Mouse (Mus musculus): ENCODE measurements around the gene Hoxc4. TPM values are rescaled to one million over a fixed set of nuclear protein-coding genes. Genes with fewer than 3 reads are reported as not detected.

Gene Hoxc4
- total and polyA plus RNA-seq, 2 experiments from 2014 or later: 13.1 to 33.0 TPM

DNA sequence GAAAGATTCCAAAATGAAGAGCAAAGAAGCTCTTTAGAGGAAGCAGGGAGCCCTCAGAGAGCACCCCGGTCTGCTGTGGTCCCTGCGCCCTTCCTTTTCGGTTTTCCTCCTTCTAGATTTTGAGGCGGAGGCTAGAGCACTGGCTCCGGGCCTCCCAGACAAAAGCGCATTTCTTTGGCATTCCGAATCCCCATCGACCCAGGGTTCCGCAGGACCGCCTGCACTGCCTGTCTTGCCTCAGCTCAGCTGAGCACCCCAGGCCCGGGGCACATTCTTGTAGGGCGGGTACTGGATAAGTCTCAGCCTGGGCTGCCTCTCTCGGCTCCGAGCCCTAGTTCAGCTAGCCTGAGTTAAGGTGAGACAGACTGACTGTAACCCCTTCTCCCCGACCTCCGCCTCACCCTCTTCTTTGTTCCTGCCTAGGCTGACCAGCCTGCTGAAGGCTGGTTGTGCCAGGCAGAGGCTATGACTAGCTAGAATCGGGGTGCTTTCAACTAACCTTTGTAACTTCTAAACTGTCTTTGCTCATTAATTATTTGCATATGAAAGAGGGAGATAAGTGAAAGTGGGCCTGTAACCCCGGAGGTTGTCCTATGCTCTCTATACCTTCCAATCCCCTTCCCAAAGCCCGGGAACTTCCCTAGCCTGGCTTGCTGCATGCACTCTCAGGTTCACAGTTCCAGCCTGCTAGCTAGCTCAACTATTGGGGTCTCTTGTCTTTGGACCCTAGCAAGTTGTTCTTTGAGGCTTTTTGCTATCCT is 3.1 kb upstream of the Hoxc4 start:
- peak overlapping the region; percentile 57 for H3K4me2 ChIP-seq (ENCODE audit: low read depth, low read length)
- WGBS: 3% methylated on average over 19 of the region's 19 CpGs
- no peak for DNase-seq (ENCODE audit: low spot score)
- no peaks in the 10 kb centered on the region for H3K4me1 ChIP-seq (ENCODE audit: insufficient read depth, low read length)
- peak overlapping the region; percentile 27; the same call in 1 of the 2 replicates for H3K4me3 ChIP-seq (ENCODE audit: low read length)
- peaks cover 97% of the 10 kb centered on the region for H3K27me3 ChIP-seq (ENCODE audit: insufficient read depth, low read length)
- no peak for ATAC-seq
- no peak overlapping the region for H3K27ac ChIP-seq
- H3K36me3 ChIP-seq (ENCODE audit: insufficient read depth, low read length): no peaks in the 10 kb centered on the region
- no peak for TF ChIP-seq CTCF (IDR thresholded peaks at IDR 0.05; ENCODE audit: low read depth)
- peak overlapping the region; percentile 33; the same call in 1 of the 2 replicates for H3K9ac ChIP-seq (replicated peaks; ENCODE audit: low read length)
- H3K9me3 ChIP-seq (ENCODE audit: low read length): no peaks in the 10 kb centered on the region

- TF ChIP-seq CTCF (IDR thresholded peaks at IDR 0.05; ENCODE audit: low read depth): no peak
- Histone ChIP-seq H3K36me3 (ENCODE audit: insufficient read depth, low read length) (no peaks in the 10 kb centered on the region), H3K4me2 (ENCODE audit: low read depth, low read length) (peak overlapping the region; percentile 23; the same call in 1 of the 2 replicates), H3K9ac (replicated peaks; ENCODE audit: low read length) (no peak overlapping the region), H3K4me3 (ENCODE audit: low read length) (no peak overlapping the region), H3K4me1 (ENCODE audit: insufficient read depth, low read length) (no peaks in the 10 kb centered on the region), H3K27ac (no peak overlapping the region), H3K9me3 (ENCODE audit: low read length) (no peaks in the 10 kb centered on the region), H3K27me3 (ENCODE audit: insufficient read depth, low read length) (peaks cover 97% of the 10 kb centered on the region)
- DNase-seq (ENCODE audit: low spot score) (no peak), ATAC-seq (no peak)
- 2% methylated on average over 8 of the region's 8 CpGs for WGBS
Observed at GRCm38 (mm10) chr15:103020899-103021418, 2.2 kb downstream of the Hoxc4 start.

- Histone ChIP-seq H3K9me3 (ENCODE audit: low read length) (no peaks in the 10 kb centered on the region), H3K27ac (no peak overlapping the region), H3K4me2 (ENCODE audit: low read depth, low read length) (peak overlapping the region; percentile 23; the same call in 1 of the 2 replicates), H3K4me1 (ENCODE audit: insufficient read depth, low read length) (no peaks in the 10 kb centered on the region), H3K27me3 (ENCODE audit: insufficient read depth, low read length) (peaks cover 97% of the 10 kb centered on the region), H3K9ac (replicated peaks; ENCODE audit: low read length) (no peak overlapping the region), H3K4me3 (ENCODE audit: low read length) (no peak overlapping the region), H3K36me3 (ENCODE audit: insufficient read depth, low read length) (no peaks in the 10 kb centered on the region)
- 10% methylated on average over 8 of the region's 8 CpGs for WGBS
- DNase-seq (ENCODE audit: low spot score) (no peak), ATAC-seq (no peak)
- TF ChIP-seq CTCF (IDR thresholded peaks at IDR 0.05; ENCODE audit: low read depth): no peak
Observed at GRCm38 (mm10) chr15:103021544-103021943, 2.8 kb downstream of the Hoxc4 start.

DNA sequence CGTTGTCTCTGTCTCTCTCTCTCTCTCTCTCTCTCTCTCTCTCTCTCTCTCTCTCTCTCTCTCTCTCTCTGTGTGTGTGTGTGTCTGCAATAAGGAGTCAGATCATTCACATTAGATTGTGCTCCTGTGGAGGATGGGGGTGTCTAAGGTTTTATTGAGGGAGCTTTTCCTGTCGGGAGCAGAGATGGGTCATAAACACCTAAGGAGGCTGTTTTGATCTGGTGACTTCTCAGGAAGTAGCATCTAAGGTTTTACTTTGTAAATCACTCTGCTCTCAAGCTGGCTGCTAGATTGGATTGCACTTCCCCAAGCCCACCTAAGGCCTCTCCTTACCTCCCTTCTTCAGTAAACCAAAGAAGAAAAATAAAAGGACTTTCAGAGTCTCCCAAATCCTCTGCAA is 5.4 kb downstream of the Hoxc4 start:
- DNase-seq (ENCODE audit: low spot score) (no peak), ATAC-seq (no peak)
- H3K27me3 ChIP-seq (ENCODE audit: insufficient read depth, low read length): peaks cover 96% of the 10 kb centered on the region
- H3K4me1 ChIP-seq (ENCODE audit: insufficient read depth, low read length): no peaks in the 10 kb centered on the region
- H3K4me3 ChIP-seq (ENCODE audit: low read length): no peak overlapping the region
- H3K9ac ChIP-seq (replicated peaks; ENCODE audit: low read length): no peak overlapping the region
- WGBS: 7% methylated on average over 2 of the region's 2 CpGs
- H3K27ac ChIP-seq: no peak overlapping the region
- H3K36me3 ChIP-seq (ENCODE audit: insufficient read depth, low read length): no peaks in the 10 kb centered on the region
- H3K9me3 ChIP-seq (ENCODE audit: low read length): no peaks in the 10 kb centered on the region
- no peak overlapping the region for H3K4me2 ChIP-seq (ENCODE audit: low read depth, low read length)
- no peak for TF ChIP-seq CTCF (IDR thresholded peaks at IDR 0.05; ENCODE audit: low read depth)

DNA sequence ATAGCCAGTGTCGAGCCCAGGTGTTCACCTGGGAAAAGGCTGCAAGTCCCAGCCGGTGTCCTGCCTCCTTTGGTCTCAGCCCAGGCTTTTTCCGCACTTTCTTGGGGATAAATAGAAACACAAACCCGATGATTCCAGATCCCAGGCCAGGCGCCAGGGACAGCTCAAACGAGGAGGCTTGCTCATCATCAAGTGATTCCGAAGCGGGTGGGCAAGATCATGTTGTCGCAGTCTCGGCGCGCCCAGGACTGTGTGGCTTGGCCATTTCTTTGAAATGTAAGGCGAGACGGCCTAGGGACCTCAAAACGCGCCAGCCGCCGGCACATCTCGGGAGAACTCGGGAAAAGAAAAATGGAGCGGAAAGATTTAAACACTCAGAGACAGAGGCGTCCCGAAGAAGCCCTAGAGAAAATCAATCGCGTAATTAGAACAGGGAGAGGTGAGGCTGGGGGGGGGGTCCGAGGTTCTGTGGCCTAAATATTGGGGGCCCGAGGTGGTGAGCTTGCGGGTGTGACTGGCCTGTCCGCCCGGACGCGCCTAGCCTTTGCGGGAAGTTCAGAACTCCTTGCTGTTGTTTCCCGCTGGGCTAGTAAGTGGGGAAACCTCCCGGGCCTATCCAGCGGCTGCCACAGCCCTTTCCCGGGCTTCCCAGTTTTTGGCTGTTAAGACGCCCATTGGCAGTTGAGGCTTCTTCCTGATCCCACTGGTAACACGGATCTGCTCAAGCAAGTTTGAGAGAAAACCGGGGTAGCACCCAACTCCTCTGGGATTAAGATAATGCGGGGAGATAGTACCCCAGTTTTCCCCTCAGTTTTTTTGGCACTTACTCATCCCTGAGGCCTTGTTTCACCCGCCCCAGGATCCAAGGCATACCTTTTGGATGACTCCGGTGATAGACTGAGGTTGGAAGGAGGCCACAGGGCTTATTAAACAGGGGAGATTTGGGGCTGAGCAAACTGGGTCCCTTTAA is 8.8 kb downstream of the Hoxc4 start:
- 4% methylated on average over 43 of the region's 43 CpGs for WGBS
- peak overlapping the region; percentile 54 for H3K27ac ChIP-seq
- no peak overlapping the region; the same call in 1 of the 2 replicates for H3K9ac ChIP-seq (replicated peaks; ENCODE audit: low read length)
- peaks cover 89% of the 10 kb centered on the region for H3K27me3 ChIP-seq (ENCODE audit: insufficient read depth, low read length)
- peak overlapping the region; percentile 39 for H3K4me2 ChIP-seq (ENCODE audit: low read depth, low read length)
- ATAC-seq (no peak), DNase-seq (ENCODE audit: low spot score) (no peak)
- peak overlapping the region; percentile 19 for H3K4me3 ChIP-seq (ENCODE audit: low read length)
- no peaks in the 10 kb centered on the region for H3K9me3 ChIP-seq (ENCODE audit: low read length)
- no peaks in the 10 kb centered on the region for H3K36me3 ChIP-seq (ENCODE audit: insufficient read depth, low read length)
- no peak for TF ChIP-seq CTCF (IDR thresholded peaks at IDR 0.05; ENCODE audit: low read depth)
- H3K4me1 ChIP-seq (ENCODE audit: insufficient read depth, low read length): no peaks in the 10 kb centered on the region

DNA sequence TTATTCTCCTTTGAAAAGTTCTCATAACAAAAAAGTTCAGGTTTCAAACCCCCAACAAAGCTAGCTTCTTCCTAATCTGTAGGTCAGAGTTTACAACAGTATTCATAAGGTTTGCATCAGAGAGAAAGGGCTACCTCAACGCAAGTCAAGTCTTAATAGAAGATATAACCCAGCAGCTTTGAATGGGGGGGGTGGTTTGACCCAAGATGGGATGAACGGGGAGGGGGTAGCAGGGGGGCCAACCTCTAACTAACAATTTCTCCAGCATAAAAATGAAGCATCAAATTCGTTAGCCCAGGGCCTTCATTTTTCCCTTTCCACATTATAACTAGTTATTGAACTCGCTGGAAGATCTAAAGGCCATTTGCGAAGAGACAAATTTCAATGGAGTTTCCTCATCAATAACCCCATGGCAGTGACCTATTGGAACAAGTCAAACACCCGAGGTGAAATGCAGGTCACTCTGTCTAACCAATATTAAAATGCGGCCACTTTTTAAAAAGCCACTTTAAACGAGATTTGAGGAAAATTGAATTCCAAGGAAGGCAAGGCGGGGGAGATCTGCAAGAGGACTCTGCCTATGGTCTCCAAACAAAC is 10.3 kb downstream of the Hoxc4 start:
- no peak for TF ChIP-seq CTCF (IDR thresholded peaks at IDR 0.05; ENCODE audit: low read depth)

More for the DNA sequence above, 10.3 kb downstream of the Hoxc4 start:
- H3K36me3 ChIP-seq (ENCODE audit: insufficient read depth, low read length): no peaks in the 10 kb centered on the region
- H3K4me1 ChIP-seq (ENCODE audit: insufficient read depth, low read length): no peaks in the 10 kb centered on the region
- no peaks in the 10 kb centered on the region for H3K9me3 ChIP-seq (ENCODE audit: low read length)
- no peak overlapping the region for H3K27ac ChIP-seq
- ATAC-seq (no peak), DNase-seq (ENCODE audit: low spot score) (no peak)
- no peak overlapping the region for H3K9ac ChIP-seq (replicated peaks; ENCODE audit: low read length)
- H3K27me3 ChIP-seq (ENCODE audit: insufficient read depth, low read length): peaks cover 85% of the 10 kb centered on the region
- H3K4me3 ChIP-seq (ENCODE audit: low read length): no peak overlapping the region
- H3K4me2 ChIP-seq (ENCODE audit: low read depth, low read length): no peak overlapping the region
- WGBS: 15% methylated on average over 9 of the region's 9 CpGs
